Mouse (Mus musculus) neural tube, embryonic 10.5 days (tissue): ENCODE results near the gene Pafah1b3.
"Not testable (repeated sequence)": the region's sequence is repeated elsewhere in the genome, so short reads cannot be mapped to it uniquely, and the experiment has no call there.

ENCODE experiments used
- DNase-seq: peaks from one replicate; pipeline ENCODE4 v3.0.0-alpha.2; 2017; ENCODE audit warnings: low spot score; ENCODE audit errors: extremely low spot score

Gene Pafah1b3

DNA sequence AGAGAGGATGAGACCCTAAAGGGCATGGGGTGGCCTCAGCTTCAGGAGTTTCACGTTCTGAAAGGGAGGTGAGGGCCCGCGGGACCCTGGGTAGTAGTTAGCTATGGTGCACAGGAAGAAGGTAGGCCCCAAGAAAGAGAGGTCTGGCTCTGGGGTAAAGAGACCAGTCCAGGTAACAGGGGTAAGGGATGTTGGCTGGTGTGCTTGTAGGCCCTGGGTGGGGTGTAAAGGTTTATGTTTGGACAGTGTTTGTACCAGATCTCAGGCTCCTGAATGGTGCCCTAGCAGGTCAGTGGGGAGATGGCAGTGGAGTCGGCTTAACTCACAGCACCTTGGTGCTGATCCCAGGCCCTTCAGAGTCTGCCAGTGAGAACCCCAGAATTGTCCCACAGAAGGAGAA, 28.8 kb downstream of the Pafah1b3 start:
- no peak for DNase-seq

DNA sequence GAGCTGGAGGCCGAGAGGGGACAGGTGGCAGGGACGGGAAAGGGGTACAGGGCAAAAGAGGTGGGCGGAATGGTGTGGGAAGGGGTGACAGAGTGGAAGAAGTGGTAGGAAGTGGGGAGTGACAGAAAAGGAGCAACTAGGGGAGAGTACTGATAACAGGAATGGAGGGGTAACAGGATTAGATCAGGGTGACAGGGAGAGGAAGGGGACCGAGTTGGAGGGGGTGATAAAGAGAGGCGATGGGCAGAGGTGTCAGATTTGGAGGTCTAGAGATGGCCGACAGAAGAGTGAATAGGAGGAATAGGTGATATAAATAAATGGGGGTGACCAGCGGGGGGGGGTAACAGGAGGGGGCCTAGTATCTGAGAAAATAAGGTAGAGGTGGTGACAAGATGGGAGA, 29.2 kb downstream of the Pafah1b3 start:
- DNase-seq, result no peak

DNA sequence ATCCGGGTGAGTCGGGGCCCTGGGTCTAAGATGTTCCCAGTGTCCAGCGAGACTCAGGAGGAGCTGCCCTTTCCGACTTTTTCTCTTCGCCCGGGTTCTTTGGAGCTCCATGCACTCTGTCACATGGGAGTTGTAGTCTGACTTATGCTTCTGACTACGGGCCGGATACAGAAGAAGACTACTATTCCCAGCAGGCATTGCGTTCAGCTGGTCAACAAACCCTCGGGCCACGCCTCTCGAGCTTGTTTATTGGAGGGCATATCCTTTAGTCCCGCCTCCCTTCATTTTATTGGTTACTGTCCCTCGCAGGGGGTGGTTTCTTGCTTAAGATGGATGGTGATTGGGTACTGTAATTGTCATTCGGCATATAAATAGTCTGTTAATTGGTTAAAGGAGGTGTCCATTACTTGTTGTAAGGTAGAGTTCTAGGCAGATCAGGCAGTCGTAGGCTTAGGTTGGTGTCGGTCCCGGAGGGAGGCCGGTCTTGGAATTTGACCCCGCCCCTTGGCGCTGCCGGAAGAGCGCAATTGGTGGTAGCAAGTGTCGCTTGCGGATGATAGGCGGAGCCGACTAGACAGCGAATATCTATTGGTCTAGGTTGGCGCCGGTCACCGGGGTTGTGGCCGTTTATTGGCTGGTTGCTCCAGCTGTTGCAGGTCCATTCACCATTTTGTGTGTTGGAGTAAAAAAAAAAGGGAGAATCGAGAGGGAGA, 29.9 kb downstream of the Pafah1b3 start:
- DNase-seq, result peak; percentile 99

DNA sequence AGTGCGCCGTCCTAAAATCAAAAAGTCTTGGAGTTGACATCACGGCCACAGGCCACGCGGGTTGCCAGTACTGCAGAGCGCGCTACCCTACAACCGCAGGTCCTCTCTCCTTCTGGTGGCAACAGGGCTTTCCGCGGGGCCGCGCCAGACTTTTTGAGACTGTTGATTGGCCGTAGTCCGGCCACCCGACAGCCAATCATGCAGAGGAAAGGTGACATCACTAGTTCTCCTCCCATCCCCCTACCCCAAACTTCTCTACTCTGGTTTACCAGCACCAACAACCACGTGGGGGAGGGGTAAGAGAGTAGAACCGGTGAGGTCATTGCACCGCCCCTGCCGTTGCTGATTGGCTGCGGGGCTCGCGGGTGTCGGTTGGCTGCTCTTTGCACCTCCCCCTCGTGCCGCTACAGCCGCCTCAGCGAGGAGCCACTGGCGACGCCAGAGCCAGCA, 30.5 kb downstream of the Pafah1b3 start, which contains the start of gene Cic:
Gene Cic (plus strand): TSS at position 404 of the 450 bp plus-strand sequence.
- DNase-seq, result no peak

DNA sequence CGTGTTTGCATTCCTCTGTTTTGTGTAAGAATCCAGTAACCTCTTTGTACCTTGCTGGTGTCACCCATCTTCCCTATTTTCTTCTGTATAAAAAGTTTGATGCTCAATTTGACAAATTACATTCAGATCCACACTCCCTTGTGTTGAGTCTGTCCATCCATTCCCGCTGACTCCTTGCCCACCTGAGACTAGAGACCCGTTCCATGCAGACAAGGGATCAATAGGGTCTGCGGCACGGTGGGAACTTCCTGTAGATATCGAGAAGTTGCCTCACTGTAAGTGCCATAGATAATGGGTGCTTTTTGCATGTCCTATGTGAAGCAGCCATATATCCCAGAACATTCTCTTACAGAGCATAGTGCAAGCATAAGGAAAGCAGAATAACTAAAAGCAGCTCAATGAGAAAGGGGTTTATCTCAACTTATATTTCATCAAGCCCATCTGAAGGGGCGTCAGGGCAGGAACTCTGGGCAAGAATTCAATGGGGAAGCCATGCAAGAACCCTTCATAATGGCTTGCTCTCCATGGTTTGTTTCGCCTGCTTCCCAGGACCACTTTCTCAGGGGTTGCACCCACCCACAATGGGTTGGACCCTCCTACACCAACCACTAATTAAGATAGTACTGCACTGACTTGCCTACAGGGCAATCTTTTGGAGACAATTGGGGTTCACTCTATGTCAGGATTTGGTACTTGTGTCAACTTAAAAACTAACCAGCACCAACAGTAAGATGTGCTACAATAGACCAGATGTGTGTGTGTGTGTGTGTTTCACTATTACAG, 31.4 kb downstream of the Pafah1b3 start:
- DNase-seq, result no peak

DNA sequence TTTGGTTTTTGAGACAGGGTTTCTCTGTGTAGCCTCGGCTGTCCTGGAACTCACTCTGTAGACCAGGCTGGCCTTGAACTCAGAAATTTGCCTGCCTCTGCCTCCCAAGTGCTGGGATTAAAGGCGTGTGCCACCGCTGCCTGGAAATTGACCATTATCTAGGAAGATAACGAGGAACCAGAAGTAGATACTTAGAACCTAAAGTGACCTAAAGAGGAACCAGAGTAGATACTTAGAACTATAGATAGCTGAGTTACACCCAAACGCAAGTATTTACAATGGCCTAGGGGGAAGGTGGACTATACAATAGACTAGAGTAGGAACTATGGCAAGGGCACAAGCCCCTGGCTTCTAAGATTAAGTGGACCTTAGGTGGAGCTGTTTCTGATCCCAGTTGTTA, 32.0 kb downstream of the Pafah1b3 start:
- DNase-seq, result not testable (repeated sequence)

DNA sequence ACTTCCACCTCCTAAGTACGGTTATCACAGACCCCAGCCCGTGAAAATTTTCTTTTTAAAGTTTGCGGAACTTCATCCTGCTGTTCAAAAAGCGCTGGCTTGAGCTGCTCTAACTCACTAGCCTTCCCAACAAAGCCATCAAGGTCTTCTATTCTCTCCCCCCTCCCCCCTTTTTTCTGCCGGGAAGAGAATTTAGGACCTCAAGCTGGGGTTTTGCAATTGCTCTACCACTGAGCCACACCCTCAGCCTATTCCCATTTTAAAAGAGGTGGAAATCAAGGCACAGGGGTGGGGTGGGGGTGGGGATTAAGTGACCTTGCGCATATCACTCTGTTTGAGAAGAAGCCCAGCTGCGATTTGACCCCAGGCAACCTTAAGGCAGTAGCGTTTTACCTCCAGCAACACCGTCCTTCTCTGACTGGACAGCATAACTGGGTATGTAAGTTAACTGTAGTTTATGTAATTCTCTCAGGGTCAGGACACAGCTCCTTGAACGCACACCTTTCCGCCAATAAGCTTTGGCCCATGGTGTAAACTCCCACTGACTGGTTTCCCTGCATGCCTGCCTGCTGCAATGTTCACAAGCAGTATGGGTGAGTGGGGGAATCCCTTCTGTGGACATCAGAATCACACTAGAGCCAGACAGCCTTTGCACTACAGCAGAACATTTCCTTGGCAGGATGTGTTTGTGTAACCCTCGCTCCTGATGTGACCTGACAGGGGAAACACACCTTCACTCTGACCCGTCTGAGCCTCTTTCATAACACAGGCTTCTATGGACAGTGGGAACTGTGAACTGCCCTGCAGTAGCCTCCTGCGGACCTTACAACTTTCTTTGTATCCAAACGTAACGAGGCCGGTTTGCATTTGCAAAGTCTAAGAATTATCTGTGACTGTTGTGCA, 33.6 kb downstream of the Pafah1b3 start:
- no peak for DNase-seq

DNA sequence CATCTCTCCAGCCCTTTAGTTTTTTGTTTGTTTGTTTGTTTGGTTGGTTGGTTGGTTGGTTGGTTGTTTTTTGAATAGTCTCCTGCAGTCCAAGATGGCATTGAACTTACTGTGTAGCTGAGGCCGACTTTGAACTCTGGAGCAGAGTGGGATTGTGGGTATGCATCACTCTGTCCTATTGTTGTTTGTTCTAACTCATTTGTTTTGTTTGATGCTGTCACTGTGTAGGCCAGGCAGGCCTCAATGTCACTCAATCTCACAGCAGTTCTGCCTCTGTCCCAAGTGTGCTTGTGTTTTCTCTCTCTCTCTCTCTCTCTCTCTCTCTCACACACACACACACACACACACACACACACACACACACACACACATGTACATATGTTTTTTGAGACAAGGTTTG, 35.9 kb downstream of the Pafah1b3 start:
- no peak for DNase-seq

DNA sequence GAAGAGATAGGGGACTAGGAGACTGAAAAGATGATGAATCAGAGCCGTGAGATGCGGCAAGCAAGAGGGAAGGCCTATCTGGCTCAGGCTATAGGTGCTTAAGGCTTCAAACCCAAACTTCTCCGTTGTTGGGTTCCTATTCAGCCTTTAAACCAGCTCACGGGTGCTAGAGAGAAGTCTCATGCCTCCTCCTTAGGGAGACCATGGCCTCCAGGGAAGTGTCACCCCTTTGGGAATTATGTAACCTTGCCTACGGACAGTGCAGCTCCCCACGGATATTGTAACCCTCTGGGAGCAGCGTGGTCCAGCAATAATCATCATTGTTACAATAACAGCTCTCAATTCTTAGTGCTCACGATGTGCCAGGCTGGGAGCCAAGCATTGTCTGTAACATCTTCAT, 46.0 kb downstream of the Pafah1b3 start:
- no peak for DNase-seq

DNA sequence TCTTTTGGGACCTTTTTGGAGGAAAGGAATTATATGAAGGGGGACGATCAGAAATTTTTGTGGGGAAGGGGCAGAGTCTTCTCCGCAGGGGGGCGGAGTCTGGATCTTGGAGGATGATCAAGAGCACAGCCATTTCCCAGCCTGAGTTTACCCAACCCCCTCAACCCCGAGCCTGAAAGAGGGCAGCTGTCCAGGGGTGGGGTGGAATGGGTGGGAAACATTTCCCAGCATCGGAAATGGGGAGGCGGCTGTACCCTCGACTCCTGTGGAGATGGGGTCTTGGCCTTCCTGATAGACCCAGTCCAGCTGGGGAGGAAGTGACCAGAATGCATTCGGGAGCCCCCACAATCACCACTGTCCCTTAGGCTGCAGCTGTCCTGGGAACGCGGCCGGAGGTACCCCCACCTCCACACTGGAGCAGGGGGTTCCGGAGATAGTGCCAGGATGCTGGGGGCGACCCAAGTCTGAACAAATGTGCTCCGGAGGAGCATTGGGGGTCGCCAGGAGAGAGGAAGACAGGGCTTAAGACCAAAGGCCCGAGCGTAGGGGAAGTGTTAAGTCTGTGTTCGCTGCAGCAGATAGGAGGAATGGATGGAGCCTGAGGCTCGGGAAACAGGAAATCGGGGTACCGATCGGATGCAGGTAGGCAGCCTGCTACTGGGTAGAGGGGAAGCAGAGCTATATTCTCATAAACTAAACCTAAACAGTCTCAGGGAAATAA, 46.6 kb downstream of the Pafah1b3 start:
- DNase-seq, result peak; percentile 78

DNA sequence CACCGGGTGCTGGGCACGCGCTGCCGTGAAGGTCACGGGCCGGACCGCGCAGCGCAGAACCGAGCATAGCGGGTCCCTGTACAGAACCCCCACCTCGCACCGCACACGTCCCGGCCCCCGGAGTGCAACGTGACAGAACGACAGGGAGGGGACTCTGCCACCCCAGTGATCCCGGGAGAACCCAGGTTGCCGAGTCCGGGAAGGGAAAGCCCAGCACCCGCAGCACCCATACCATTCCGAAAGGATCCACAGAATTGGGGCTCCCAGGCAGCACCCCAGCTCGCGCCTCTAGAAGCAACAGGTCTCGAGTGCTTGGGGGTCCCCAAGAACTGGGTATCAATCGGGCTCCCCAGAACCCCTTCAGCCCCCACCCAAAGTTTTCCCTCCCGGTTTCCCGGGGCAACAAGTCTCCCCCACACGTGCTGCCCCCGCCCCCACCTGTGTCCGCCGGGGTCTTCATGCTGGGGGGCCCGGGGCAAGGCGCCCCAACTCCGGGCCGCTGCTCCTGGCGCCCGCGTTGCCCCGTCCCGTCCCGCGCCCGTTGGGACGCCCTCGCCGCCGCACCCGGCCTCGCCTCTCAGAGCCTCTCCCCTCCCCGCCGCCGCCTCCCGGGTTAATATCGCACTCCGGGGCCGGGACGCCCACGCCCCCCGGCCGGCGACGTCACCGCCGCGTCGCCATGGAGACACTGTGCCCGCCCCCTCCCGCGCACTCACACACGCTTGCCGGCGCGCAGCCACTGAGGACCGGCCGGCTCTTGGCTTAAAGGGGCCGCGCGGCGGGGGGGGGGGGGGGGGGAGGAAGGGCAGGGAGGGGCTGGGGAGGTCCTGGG, 47.4 kb downstream of the Pafah1b3 start, which contains the start of gene Erf:
Gene Erf (minus strand): TSS at position 621 of the 832 bp plus-strand sequence.
- peak; percentile 98 for DNase-seq

DNA sequence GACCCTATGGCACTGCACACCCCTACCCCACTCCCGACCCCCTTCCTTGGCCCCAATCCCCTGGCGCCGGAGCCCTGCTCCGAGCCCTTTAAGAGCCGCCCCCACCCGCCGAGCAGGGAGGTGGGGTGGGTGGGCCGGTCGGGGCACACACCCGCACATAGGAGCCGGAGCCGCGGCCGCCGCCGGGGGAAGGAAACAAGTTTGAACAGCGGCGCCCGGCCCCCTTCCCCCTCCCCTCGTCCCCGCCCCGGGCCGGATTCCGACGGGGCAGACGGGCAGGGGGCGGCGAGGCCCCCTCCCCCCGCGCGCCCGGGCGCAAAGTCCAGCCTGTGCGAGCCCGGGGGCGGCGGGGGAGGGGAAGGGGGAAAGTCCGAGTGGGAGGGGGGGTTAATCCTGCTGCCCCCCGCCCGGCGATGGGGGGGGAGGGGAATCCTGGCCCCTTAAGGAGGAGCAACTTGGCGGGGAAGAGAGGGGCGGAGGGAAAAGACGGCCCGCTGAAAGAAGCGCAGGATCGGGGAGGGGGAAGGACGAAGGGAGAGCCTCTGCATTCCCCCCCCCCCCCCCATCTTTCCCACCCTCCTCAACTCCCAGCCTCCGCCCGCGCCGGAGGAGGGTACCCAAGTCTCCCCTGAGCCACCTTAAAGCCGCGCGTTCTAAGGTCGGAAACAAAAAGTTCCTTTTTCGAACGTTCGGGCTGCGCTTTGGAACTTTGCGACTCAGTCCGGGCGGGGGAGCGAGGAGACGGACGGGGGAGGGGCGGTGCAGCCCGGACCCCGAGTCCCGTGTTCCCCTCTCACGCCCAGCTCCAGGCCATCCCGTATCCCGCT, 48.3 kb downstream of the Pafah1b3 start:
- peak; percentile 89 for DNase-seq

DNA sequence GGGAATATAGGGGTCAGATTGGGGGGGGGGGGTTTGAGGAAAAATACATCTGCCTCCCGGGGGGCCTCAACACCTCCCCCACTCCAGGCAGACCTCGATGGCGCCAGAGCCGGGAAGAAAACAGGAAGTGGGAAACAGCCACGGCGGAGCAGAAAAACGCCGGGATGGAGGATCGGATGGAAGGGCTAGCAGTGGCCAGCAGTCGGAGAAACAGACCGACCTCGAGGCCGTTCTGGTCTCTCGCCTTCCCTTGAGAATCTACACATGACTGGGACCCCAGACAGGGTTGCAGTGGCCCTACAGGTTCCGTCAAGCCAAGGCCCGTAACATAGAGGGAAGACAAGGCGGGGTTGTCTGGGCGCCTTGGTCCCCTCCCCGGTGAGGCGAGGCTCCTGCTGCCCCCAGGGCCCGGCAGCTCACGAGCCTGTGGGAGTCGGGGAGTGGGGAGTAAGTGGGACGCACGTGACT, 48.9 kb downstream of the Pafah1b3 start:
- no peak for DNase-seq

DNA sequence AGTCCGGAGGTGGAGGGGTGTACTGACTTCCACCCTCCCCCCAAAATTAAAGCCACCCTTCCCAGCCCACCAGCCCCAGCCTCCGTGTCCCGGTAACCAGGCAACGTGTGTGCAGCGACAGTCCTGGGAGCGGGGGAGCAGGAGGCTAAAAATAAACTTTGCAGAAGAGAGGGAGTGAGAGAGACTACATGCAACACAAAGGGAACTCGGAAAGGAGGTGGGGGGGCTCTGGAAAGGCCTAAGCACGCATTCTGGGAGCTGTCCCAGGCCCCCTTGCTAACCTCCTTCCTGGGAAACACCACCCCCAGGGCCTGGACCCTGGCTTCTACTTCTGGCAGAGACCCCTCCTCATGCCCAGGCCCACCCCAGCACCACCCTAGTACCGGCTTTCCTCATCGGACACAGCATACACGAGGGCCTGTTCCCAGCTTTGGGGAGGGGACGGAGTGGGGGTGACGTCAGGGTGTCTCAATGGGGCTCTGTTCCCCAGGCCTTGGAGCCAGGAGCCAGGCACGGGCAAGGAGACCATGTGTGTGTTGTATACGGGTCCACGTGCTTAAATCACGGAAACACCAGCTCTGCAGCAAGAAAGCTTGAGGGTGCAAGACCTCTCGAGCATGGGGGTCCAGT, 49.7 kb downstream of the Pafah1b3 start:
- DNase-seq, result peak; percentile 54

DNA sequence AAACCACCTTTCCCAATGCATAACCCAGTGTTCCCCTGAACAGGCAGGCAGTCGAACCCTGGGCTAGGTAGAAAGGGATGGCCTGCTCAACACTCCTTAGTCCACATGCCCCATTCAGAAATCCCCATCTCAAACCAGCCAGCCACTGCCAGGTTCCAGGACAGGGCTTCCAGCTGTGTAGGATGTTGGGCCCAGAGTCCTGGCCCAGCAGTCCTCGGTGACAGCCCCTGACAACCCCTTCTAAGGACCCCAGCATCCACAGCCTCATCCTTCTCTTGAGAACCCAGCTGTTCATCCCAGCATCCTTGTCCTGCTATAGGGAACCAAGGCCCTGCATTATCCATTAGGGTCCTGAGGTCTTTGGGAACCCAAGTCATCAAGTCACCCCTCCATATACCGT, 50.3 kb downstream of the Pafah1b3 start:
- DNase-seq, result no peak

DNA sequence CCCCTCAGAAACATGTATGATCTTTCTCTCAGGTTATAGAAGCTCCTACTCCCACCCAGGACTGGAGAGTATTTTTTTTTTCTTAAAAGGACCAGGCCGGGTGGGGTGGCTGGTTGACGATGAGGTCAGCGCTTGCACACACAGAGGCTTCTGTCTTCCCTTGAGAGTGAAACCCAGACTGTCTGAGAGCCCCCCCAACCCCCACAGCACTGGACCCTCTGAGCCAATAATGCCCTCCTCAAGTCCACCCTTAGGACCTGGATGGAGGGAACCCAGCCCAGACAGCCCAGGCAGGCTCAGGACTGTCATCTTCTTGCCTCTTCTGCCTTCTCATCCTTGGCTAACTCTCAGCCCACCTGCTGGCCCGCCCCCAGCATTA, 51.0 kb downstream of the Pafah1b3 start:
- no peak for DNase-seq

DNA sequence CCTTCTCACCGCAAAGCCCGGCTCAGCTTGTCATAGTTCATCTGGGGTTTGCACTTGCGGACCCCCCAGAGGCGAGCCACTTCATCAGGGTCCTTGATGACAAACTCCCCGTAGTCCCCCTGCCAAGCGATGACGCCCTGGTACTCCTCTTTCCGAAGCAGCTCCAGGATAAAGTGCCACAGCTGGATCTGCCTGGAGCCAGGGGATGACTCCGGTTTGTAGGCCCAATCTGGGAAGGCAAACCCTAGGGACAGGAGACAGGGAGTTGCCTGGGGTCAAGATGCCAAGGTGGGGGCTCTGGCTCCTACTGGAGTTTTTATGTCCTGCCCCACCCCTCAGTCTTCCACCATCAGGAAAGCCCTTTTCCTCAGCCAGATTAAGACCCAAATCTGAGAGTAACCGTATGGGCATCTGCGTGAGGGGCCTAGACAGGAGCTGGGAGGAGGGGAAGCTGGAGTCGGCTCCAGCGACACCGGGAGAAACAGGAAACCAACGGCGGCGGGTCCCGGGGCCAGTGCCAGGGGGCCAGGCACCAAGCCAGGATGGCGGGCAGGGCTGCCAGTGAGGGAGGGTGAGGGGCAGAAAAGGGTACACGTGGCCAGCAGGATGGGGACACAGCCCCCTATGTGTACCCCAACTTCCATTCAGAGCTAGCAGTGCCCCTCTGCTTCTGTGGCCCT, 51.6 kb downstream of the Pafah1b3 start:
- DNase-seq, result no peak
